Comparison of ENCODE assay signal across 23 mouse cellular contexts in the genomic region with DNA sequence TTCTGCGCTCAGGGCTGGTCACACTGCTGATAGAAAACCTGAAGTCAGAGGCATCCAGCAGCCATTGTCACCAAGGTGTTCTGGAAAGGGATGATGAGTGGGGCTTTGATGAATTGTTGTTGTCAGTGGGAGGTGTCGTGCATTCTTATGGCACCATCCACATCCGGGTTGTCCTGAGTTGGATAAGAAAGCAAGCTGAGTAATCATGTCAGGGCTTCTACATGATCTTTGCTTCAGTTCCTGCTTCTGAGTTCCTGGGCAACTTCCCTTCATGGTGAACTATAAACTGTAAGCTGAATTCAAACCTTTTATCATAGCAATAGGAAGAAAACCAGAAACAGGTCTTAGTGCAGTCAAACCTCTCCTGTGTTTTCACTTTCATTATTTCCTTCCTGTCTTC.
DNase-seq lines count a peak whose midpoint lies in the region; TF ChIP-seq lines count a peak whose summit lies in the region.
"Had no signal": no experiment of that assay in that cellular context is flagged by ENCODE, and none has a peak within 500 bp of the region (broad histone marks: within the 10 kb centered on the region; RNA-seq: fewer than 3 reads in every experiment).

No protein-coding gene starts in this region.

- no peak for DNase-seq in cerebellum, adult 2 months
- no peak for DNase-seq in cerebellum, postnatal 10 days
- DNase-seq in kidney, postnatal 14 days = no peak
- DNase-seq in layer of hippocampus, adult 8-10 months (ENCODE audit: low spot score in 2 of 2) = no peak
- DNase-seq in spleen, postnatal 36 days (ENCODE audit: low spot score in 2 of 2) = no peak
- no peak for DNase-seq in left cerebral cortex, postnatal 25 days (ENCODE audit: low spot score in 2 of 2)
- DNase-seq: adrenal gland, postnatal 25 days; cerebellum, adult 9-11 months; gastrocnemius, postnatal 10 days; heart, adult 18-20 months; heart, postnatal 10 days; kidney, adult 11 months; midbrain, embryonic 14.5 days; retina, postnatal 1 day had no signal

- TF ChIP-seq CTCF in cerebellum, adult 2 months (IDR thresholded peaks at IDR 0.05; ENCODE audit: borderline replicate concordance, insufficient read depth, low read depth, low read length) = no peak
- TF ChIP-seq CTCF in bone marrow macrophage, adult 2 months (IDR thresholded peaks at IDR 0.05; ENCODE audit: low read depth, low read length) = no peak

- H3K4me1 ChIP-seq in cerebellum, adult 2 months (ENCODE audit: control insufficient read depth, insufficient read depth, low read length) = peaks cover 22% of the 10 kb centered on the region
- peaks cover 15% of the 10 kb centered on the region for H3K4me1 ChIP-seq in bone marrow macrophage, adult 2 months (ENCODE audit: control insufficient read depth, insufficient read depth, low read length)
- H3K4me1 ChIP-seq: embryonic facial prominence, embryonic 12.5 days; neural tube, embryonic 13.5 days; stomach, embryonic 15.5 days had no signal

- H3K36me3 ChIP-seq in macrophage (ENCODE audit: inconsistent target) = no peaks in the 10 kb centered on the region
- H3K36me3 ChIP-seq: embryonic facial prominence, embryonic 12.5 days; heart, embryonic 12.5 days; neural tube, embryonic 13.5 days; stomach, embryonic 15.5 days had no signal

- peaks cover 100% of the 10 kb centered on the region for H3K79me2 ChIP-seq in macrophage (ENCODE audit: inconsistent target)

- 69% methylated on average over 3 of the region's 3 CpGs for WGBS in cerebellum, adult 2 months
- WGBS in macrophage (ENCODE audit: missing documents) = 45% methylated on average over 3 of the region's 3 CpGs

- no peak for TF ChIP-seq POLR2A in cerebellum, adult 2 months (IDR thresholded peaks at IDR 0.05; ENCODE audit: borderline replicate concordance, insufficient read depth, low read length)
- TF ChIP-seq POLR2A in bone marrow macrophage, adult 2 months (IDR thresholded peaks at IDR 0.05; ENCODE audit: borderline replicate concordance, low read depth, low read length) = no peak

- no peak overlapping the region for H3K4me3 ChIP-seq in cerebellum, adult 2 months (replicated peaks; ENCODE audit: insufficient read depth, low read depth, low read length)
- H3K4me3 ChIP-seq in bone marrow macrophage, adult 2 months (ENCODE audit: insufficient read depth, low read length) = no peak overlapping the region
- H3K4me3 ChIP-seq in macrophage (ENCODE audit: inconsistent target) = no peak overlapping the region
- H3K4me3 ChIP-seq: embryonic facial prominence, embryonic 12.5 days; heart, embryonic 12.5 days; megakaryocyte, embryonic 14.5 days; neural tube, embryonic 13.5 days; stomach, embryonic 15.5 days had no signal

- intact Hi-C loops in left cerebral cortex, postnatal 25 days (cut with DNase I) = no loop called here

- peak overlapping the region; percentile 5; the same call in 1 of the 2 replicates for H3K27ac ChIP-seq in cerebellum, adult 2 months (ENCODE audit: insufficient read depth, low read length)
- H3K27ac ChIP-seq in bone marrow macrophage, adult 2 months (ENCODE audit: insufficient read depth, low read depth, low read length) = peak overlapping the region; percentile 41
- peak overlapping the region; percentile 12; the same call in 1 of the 2 replicates for H3K27ac ChIP-seq in macrophage
- H3K27ac ChIP-seq: embryonic facial prominence, embryonic 12.5 days; hindbrain, postnatal 0 days; kidney, postnatal 0 days; neural tube, embryonic 13.5 days; stomach, embryonic 15.5 days had no signal

- no peaks in the 10 kb centered on the region for H3K27me3 ChIP-seq in cerebellum, adult 2 months (ENCODE audit: control insufficient read depth, insufficient read depth, low read length)
- H3K27me3 ChIP-seq: embryonic facial prominence, embryonic 12.5 days; heart, embryonic 12.5 days; megakaryocyte, embryonic 14.5 days; neural tube, embryonic 13.5 days; stomach, embryonic 15.5 days had no signal
